Mouse (Mus musculus): Measurements from ENCODE around the gene Gucy2d.

DNA sequence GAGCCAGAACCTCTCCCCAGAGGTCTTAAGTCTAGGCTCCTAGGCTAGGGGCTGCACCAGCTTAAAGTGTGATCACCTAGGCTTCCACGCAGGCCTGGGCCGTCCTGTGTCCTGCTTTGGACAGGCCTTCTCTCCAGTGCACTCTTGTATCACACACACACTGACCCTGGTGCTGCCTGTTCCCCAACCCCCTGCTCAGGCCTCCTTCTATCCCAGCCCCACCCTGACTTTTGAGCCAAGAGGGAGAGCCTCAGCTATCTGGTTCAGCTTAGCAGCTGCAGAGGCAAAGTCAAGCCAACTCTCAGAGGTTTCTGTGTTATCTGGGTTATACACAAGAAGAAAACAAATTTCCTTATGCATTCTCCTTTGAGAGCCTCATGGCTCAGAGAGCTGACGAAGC is 60.3 kb downstream of the Gucy2d start:
- TF ChIP-seq CTCF (IDR thresholded peaks at IDR 0.05; ENCODE audit: control insufficient read depth, insufficient read depth, insufficient replicate concordance, low read depth, low read length) (no peak), POLR2A (IDR thresholded peaks at IDR 0.05; ENCODE audit: control insufficient read depth, low read depth, low read length) (no peak)
